In the genomic region with DNA sequence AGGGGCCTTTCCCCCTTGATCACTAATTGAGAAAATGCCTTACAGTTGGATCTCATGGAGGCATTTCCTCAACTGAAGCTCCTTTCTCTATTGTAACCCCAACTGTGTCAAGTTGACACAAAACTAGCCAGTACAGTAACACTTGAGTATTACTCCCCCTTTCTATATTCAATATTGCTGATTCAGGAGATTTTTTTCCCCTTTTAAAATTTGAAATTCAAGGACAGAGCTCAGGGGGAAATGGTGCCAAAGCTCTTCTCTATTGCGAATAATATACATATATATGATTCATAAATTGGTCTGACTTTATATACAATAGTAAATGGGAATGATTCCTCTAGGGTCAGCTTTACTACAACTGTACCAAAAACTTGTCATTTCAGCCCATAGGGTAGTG, we compare ENCODE assay signal across 8 mouse cellular contexts. TPM values are rescaled to one million over a fixed set of nuclear protein-coding genes. Genes with fewer than 3 reads are reported as not detected.
DNase-seq lines count a peak whose midpoint lies in the region; ATAC-seq and TF ChIP-seq lines count a peak whose summit lies in the region.

No protein-coding gene starts in this region.

- H3K36me3 ChIP-seq in kidney, embryonic 15.5 days, result no peaks in the 10 kb centered on the region
- H3K36me3 ChIP-seq in hindbrain, embryonic 14.5 days (replicated peaks; ENCODE audit: control insufficient read depth, insufficient read depth), result no peaks in the 10 kb centered on the region
- no peaks in the 10 kb centered on the region for H3K36me3 ChIP-seq in midbrain, embryonic 13.5 days

- H3K27me3 ChIP-seq in kidney, embryonic 15.5 days, result no peaks in the 10 kb centered on the region
- no peaks in the 10 kb centered on the region for H3K27me3 ChIP-seq in hindbrain, embryonic 14.5 days (ENCODE audit: control insufficient read depth, insufficient read depth, low read length)
- H3K27me3 ChIP-seq in midbrain, embryonic 13.5 days, result no peaks in the 10 kb centered on the region

- TF ChIP-seq CTCF in cortical plate, adult 2 months (IDR thresholded peaks at IDR 0.05; ENCODE audit: extremely low read depth, insufficient read depth, low read length), result no peak

- no peak for DNase-seq in kidney, postnatal 25 days
- no peak for DNase-seq in hindbrain, embryonic 14.5 days (ENCODE audit: low spot score)
- DNase-seq in embryo, embryonic 9.5 days (ENCODE audit: extremely low spot score), result no peak

- TF ChIP-seq POLR2A in cortical plate, adult 2 months (IDR thresholded peaks at IDR 0.05; ENCODE audit: extremely low read depth, insufficient read depth, low read length), result no peak

- WGBS in kidney, embryonic 15.5 days, result 17% methylated on average over 1 of the region's 1 CpGs
- 0% methylated on average over 1 of the region's 1 CpGs for WGBS in hindbrain, embryonic 14.5 days
- 9% methylated on average over 1 of the region's 1 CpGs for WGBS in midbrain, embryonic 13.5 days

- ATAC-seq in kidney, embryonic 15.5 days (replicated peaks; ENCODE audit: low FRiP score), result no peak
- no peak for ATAC-seq in hindbrain, embryonic 14.5 days (ENCODE audit: low FRiP score)
- ATAC-seq in midbrain, embryonic 13.5 days, result no peak
- no peak for ATAC-seq in granulocyte monocyte progenitor cell, adult 5-6 weeks (replicated peaks; ENCODE audit: poor library complexity, severe bottlenecking)
- ATAC-seq in cerebellum, adult (ENCODE audit: insufficient number of reproducible peaks, low FRiP score, low TSS enrichment), result no peak

- peaks cover 20% of the 10 kb centered on the region for H3K4me1 ChIP-seq in kidney, embryonic 15.5 days
- peaks cover 9% of the 10 kb centered on the region for H3K4me1 ChIP-seq in cortical plate, adult 2 months (ENCODE audit: control insufficient read depth, insufficient read depth, low read length)
- H3K4me1 ChIP-seq in hindbrain, embryonic 14.5 days (replicated peaks; ENCODE audit: control insufficient read depth, insufficient read depth, low read length), result peaks cover 20% of the 10 kb centered on the region
- H3K4me1 ChIP-seq in midbrain, embryonic 13.5 days (replicated peaks), result peaks cover 33% of the 10 kb centered on the region

- no peak overlapping the region for H3K9ac ChIP-seq in kidney, embryonic 15.5 days
- no peak overlapping the region for H3K9ac ChIP-seq in hindbrain, embryonic 14.5 days
- no peak overlapping the region for H3K9ac ChIP-seq in midbrain, embryonic 13.5 days (replicated peaks)

- peak overlapping the region; percentile 96 for H3K4me3 ChIP-seq in kidney, embryonic 15.5 days (replicated peaks)
- H3K4me3 ChIP-seq in cortical plate, adult 2 months (ENCODE audit: insufficient read depth, low read length), result peak overlapping the region; percentile 75
- peak overlapping the region; percentile 80 for H3K4me3 ChIP-seq in hindbrain, embryonic 14.5 days (replicated peaks; ENCODE audit: low read length)
- peak overlapping the region; percentile 96 for H3K4me3 ChIP-seq in midbrain, embryonic 13.5 days (replicated peaks)

- peak overlapping the region; percentile 71 for H3K4me2 ChIP-seq in kidney, embryonic 15.5 days
- peak overlapping the region; percentile 60 for H3K4me2 ChIP-seq in hindbrain, embryonic 14.5 days (replicated peaks)
- H3K4me2 ChIP-seq in midbrain, embryonic 13.5 days (replicated peaks), result peak overlapping the region; percentile 68; the same call in 1 of the 2 replicates

- no peak overlapping the region for H3K27ac ChIP-seq in kidney, embryonic 15.5 days
- H3K27ac ChIP-seq in cortical plate, adult 2 months (ENCODE audit: insufficient read depth, low read length), result no peak overlapping the region
- no peak overlapping the region for H3K27ac ChIP-seq in hindbrain, embryonic 14.5 days
- no peak overlapping the region for H3K27ac ChIP-seq in midbrain, embryonic 13.5 days

- H3K9me3 ChIP-seq in kidney, embryonic 15.5 days (replicated peaks), result no peaks in the 10 kb centered on the region
- H3K9me3 ChIP-seq in hindbrain, embryonic 14.5 days (ENCODE audit: control insufficient read depth, low read length), result no peaks in the 10 kb centered on the region
- no peaks in the 10 kb centered on the region for H3K9me3 ChIP-seq in midbrain, embryonic 13.5 days

RNA-seq across cellular contexts. Expression of gene D3Ertd254e, which starts 0.3 kb away (rescaled TPM):
- polyA plus RNA-seq in kidney, embryonic 15.5 days (2015; fragmentation: Nextera tagmentation; extraction: Ambion mirVana), result 7.6 and 9.0 TPM in 2 replicates
- 5.9 TPM in 2 replicates for polyA plus RNA-seq in cortical plate, adult 2 months (2012; rRNA removed)
- polyA plus RNA-seq in hindbrain, embryonic 14.5 days (2014; fragmentation: Nextera tagmentation; extraction: Ambion mirVana), result 17.8 and 19.7 TPM in 2 replicates
- 11.6 and 13.9 TPM in 2 replicates for polyA plus RNA-seq in midbrain, embryonic 13.5 days (2015; fragmentation: Nextera tagmentation; extraction: Ambion mirVana)
- total RNA-seq in granulocyte monocyte progenitor cell, adult 5-6 weeks (2014; fragmentation: Nextera tagmentation), result 4.0 and 5.3 TPM in 2 replicates
- total RNA-seq in granulocyte monocyte progenitor cell, adult 5-6 weeks (2017), result 4.6 and 5.5 TPM in 2 replicates
